Mouse (Mus musculus) left cerebral cortex, postnatal 25 days (tissue): Measurements from ENCODE around the gene Gm10260. TPM values are rescaled to one million over a fixed set of nuclear protein-coding genes. Genes with fewer than 3 reads are reported as not detected.

Experiments
- DNase-seq, 2 experiments: peaks; one replicate each; pipeline ENCODE4 v3.0.0; 2022; ENCODE audit warnings: low spot score in 2 of 2, mixed read lengths in 1 of 2
- intact Hi-C: fragments of 180-260 bp; cut with DNase I; formaldehyde crosslinking; loops from one replicate; pipeline ENCODE4 v1.15.1; 2025
- total RNA-seq, 2 experiments: library from RNA; stranded (reverse); gene quantifications; 2 replicates each; pipeline ENCODE4 v1.2.3; 2021

The Gm10260 gene
- total RNA-seq, 2 experiments from 2014 or later = 66.9 to 79.5 TPM

DNA sequence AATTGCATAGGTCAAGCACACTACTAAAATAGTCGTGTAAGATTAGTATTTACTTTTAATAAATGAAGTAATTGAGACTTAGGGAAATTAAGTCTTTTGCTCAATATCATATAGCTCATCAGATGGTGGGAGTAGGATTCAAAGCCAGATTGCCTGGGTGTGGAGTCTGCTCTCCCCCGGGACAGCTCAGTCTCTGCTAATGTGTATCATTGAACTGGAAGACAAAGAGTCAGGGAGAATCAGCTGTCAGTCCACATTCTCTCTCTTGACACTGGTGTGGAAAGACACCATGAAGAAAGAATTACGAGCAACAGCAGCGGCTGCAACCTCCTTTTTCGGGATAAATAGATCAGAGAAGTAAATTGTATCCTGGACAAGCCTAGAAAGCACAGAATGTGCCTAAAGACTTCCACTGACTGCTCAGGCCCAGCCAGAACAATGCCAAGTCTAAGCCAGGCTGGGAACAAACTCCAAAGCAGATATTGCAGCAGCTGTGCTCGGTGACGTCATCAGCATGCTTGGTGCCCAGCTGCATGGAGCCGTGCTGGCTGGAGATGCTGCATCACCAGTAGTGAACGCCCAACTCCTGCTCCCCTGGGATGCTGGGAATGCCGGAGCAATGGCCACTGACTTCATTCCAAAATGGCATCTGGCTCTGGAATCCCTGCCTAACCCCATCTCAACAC, 14.5 kb upstream of the Gm10260 start:
- peak; percentile 46 to 64 for DNase-seq
- intact Hi-C loops = loop anchor here (5.0 to 10.0 kb wide), 3 partner anchors 137 to 530 kb away; partner anchors contain the start of gene Enc1

DNA sequence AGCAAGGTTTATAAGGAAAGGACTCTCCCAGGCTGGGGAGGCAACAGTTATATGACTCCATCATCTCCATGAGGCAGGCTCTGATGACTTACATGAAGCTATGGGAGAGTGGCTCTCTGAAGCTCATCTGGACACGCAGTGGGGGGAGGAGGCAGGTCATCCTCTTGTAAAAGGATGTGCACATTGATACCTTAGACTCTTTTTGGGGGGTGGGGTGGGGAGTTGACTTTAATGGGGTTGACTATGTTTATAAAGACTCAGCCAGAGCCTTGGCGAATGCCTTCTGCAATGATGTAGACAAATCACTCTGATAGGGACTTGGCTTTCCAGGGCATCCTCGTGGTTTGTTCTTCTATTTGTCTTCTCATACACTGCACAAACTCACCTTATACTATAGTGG, 8.8 kb upstream of the Gm10260 start:
- no peak for DNase-seq
- intact Hi-C loops = no loop called here

DNA sequence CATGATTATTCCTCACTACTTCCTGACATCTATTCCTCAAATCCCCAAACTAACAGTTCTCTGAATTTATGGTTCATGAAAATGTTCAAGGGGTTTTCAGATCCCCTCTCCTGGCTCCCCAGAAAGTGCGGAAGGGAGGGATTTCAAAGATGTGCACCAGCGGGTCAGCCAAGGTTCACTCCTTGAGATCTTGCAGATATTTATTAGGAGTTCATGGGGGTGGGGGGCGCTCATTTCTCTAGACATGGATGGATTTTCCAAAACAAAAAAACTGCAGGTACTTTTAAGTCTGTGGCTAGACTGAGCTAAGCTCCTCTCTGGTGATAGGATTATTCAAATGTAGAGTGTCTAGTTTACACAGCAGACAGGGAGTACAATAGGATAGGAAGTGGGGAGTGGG, 8.4 kb upstream of the Gm10260 start:
- intact Hi-C loops = no loop called here
- no peak for DNase-seq

DNA sequence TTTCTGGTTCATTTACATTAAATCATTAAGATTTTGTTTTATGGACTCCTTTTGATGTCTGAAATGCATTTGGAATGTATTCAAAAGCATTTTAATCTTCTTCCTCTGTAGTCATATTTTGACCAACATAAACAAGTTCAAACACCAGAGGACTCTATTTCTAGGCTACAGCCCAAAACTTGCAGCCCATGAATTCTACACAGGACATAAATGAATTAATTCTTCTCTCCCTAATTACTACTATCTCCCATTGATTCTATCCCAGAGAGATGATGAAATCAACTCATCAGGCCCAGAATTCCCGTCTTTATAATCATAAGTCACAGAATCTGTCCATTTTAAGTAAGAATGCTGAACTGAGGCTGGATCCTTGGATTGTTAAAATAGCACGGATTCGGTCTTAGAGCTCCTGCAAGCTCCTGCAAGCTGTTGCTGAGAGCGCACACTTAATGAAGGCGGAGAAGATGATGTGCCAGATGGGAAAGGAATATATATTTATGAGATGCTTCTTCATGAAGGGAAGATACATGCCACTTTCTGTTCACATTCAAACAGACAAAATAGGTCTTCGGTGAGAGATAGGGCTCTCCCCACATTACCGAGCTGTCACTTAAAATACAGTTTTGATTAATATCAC, 7.7 kb upstream of the Gm10260 start:
- intact Hi-C loops = no loop called here
- DNase-seq = peak in 1 of 2 experiments; percentile 72

DNA sequence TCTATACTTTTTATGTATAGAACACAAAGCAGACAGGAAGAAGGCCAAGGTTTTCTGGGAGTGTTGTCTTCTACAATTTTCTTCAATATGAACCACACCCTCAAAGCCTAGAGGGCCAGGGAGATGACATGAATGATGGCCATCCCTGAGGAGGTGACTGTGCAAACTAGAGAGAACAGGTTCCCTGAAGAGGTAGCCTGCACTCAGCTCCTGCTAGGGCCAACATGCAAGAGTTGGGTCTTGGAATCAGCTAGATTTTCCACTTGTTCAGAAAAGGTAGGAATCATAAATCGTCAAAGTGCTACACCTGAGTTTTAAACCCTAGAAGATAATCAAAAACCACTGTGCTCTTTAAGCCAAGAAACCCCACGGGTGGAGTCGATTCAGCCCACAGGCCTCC, 6.2 kb upstream of the Gm10260 start:
- no peak for DNase-seq
- intact Hi-C loops = no loop called here

DNA sequence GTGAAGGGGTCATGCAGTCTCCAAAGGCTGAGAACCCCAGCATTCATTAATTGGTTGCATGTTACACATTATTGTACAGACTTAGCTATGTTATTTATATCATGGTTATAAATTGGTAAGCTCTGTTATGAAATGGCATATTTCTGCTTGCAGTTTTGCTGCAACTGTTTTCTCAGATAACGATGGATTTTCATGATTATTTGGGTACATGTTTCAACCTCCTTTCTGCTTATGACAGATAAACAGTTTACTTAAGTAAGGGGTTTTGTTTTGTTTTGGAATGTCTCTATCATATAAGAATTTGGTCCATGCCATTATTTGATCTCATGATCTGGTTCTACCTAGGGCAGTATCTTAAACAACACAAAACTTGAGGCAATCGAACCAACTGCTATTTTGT, 5.5 kb upstream of the Gm10260 start:
- intact Hi-C loops = no loop called here
- no peak for DNase-seq

DNA sequence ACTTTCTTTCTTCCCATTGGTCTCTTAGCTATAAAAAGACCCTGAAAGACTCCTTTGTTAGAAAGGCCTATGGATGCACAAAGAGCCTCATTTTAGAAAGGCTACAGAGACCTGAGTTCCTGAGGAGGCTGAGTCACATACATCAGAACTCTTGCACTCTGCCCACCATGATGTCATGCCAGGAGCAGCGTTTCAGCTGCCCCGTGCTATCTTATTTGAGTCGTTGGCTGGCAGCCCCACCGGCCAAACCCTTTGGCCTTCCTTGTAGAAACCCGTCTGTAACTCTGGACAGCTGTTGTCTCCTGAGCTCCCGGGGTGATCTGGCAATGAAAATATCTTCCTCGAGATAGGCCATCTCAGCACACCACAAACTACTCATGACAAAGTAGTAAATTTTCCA, 3.6 kb upstream of the Gm10260 start:
- intact Hi-C loops = no loop called here
- DNase-seq = no peak

DNA sequence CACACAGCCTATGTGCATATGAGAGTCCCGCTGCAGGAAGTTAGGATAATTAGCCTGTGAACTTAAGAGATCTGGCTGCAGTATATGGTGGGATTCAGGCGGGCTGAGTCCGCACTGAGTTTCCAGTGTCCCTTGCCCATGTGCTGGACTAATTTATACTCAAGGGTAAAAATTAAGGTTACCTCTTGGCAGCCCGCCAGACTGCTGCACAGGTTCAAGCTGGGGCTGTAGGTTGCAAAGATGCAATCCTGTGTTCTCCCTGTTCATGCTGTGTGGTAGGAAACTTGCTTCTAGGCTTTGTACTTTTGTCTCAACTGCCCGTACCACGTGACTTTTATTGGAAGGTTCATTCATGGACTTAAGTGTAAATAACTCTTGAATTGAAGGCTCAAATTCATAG, 3.0 kb upstream of the Gm10260 start:
- intact Hi-C loops = no loop called here
- DNase-seq = no peak

DNA sequence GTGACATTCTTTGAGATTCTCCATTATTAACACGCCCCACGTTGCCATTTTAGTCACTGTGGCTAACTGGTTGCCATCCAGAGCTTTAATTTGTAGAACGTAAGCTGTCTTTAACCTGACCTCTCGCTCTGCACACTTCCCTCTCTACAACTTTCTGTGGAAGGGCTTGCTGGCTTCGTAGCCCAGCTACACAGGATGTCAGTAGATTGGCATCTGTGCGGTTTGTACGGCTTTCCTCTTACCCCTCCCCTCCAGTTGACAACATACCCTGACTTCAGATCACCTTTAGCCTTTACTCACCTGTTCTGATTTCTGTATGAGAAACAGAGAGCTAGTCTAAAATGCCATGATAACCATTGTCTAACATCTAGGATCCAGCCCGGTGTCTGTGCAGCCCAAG, 1.7 kb upstream of the Gm10260 start:
- no peak for DNase-seq
- intact Hi-C loops = no loop called here

DNA sequence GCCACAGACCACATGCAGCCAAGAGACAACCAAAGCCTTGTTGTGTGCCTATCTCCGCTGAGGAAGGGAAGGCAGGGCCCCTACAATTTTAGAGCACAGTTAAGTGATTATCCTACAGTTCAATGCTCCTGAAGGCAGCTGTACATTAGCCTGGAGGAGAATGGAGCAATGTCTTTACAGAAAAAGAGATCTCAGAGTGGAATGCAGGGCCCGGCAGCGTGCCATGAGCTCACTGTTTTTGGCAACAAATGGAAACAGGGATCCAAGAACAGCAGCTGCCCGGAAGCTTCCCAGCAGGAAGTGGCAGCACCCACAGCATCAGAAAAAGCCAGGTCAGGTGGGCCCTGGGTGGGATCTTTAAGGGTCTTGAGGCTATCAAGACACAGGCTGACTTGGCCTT, 3.4 kb downstream of the Gm10260 start:
- intact Hi-C loops = no loop called here
- peak in 1 of 2 experiments; percentile 51 for DNase-seq

DNA sequence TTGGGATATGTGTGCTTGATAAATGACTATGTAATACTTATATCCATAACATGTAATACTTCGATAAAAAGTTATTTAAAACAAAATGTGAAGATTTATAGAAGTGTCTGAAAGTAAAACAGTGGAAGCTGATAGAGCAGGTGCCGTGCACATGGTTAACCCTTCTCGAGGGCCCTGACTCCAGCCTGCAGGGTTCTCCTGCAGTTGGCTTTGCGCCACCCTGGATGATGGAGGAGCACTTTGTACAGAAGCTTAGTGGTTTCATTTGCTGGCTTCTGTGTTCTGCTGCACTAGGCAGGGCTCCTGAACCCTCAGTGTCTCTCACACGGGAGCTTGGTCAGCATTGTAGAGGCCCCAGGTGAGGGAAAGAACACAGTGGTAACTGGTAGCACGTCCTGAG, 4.3 kb downstream of the Gm10260 start:
- intact Hi-C loops = no loop called here
- no peak for DNase-seq

DNA sequence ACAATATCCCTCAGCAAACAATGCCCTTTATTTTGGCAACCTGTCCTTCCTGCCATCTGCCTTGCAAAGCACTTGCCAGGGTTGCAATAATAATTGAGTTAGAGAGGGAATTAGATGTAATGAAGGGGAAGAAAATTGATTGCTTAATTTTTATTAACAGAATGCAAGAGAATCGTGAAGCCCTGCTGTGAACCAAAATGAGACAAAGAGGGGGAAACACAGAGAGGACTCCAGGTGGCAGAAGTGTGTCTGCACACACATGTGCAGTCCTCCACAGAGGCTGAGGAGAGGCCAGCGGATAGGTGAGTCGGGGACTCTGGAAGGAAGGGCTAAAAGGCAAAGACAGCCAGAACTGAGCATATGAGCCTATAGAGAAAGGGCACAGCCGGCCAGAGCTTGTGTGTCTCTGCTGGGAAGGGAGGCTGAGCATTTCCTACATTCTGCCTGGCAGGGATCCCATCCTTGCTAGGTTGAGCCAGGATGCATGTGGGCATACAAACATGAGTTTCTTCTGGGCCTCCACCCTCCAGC, 9.5 kb downstream of the Gm10260 start:
- intact Hi-C loops = no loop called here
- DNase-seq = no peak

DNA sequence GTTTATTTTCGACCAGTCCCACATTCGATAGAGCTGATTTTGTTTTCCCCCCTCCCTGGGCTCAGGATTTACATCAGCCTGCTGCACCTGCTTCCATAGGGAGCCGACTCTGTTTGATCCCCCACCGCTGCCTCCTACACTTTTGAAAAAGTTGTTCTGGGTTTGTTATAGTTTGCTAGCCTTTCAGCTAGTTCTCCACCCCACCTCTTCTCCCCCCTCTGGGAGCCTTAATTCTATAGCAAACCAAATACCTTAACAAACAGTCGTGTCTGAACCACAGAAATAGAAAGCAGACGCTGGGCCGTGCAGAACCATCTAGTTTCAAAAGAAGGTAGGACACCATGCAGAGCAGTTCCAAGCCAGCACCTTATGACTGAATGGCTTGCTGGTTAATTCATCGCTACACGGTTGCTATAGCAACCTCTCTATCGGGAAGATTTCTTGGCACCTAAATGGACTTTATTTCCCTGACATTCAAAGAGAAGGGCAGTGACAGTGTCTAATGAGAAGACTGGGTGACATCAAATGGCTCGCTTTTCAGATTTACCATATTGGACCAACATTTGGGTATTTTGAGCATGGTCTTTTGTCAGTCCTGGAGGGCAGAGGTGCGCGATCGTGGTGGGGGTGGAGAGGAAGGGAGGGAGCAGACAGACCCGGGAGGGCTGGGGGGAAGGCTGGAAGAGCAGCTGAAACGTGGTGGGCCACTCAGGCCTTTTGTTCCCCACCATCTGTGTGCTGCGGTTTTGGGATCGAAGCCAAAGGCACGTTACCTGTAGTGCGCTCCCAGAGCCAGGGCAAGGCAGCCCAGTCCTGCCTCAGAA, 13.2 kb downstream of the Gm10260 start:
- intact Hi-C loops = no loop called here
- DNase-seq = peak in 1 of 2 experiments; percentile 19

DNA sequence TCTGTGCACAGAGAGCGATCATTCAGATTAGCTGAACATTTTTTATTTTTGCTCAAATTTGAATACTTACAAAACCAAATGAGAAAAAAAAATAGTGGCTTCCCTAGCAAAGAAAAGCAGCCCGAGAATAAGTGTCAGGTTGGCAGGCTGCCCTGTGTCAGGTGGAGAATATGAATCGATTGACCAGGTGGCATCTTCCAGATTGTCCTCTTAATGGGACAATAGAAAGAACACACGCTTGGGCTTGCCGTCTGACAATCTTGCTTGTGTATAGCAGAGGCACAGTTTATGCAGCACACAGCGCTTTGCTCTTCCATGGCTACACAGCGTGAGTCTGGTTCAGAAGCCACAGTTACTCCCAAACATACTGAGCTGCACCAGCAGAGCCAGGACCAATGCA, 15.8 kb downstream of the Gm10260 start:
- DNase-seq = no peak
- intact Hi-C loops = no loop called here

DNA sequence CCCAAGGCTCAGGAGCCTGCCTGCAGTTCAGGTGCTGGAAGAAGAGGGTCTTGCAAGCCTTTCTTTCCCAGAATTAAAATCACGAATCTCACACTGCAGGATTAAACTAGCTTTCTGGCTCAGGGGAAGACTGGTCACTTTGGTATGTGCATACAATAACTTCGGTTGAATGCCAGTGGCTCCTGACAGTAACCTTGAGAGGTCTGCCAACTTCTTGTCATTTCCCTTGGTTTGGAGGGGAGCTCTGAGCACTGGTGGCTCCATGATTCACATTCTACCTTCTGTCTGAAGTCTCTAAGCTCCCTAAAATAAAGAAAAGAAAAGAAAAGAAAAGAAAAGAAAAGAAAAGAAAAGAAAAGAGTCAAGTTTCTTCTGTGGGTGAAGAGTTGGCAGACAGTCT, 16.4 kb downstream of the Gm10260 start:
- DNase-seq = no peak
- intact Hi-C loops = no loop called here

DNA sequence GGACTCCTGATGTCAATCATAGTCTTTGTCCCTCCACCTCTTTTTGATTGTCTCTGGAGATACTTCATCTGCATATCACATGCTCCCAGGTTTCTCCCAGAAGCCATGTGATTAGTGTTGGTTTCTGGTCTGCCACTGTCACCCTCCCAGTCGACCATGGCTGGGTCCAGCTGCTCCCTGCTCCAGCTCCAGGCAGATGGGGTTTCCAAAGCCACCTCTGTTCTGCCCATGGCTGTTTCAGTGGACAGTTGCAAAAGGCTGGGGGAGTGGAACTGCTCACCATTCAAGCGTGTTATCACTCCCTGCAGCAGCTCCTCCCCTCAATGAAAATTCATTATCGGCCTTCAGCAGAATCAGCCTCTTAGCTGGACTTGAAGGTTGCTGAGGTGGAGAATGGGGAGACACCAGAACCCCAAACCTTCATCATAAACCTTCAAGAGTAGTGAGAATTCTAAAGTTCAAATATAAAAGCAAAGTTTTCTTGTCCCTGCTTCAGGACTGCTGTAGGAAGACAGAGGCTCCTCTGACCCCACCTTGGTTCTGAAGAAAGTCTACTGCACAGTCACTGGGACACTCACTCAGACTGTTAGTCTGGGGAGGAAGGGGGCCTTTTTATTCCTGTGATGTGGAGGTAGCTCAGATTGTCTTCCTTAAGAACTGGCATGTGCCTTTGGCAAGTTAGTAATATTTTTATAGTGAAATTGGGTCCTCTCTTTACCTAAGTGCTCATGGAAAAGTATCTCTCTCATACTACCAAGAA, 17.0 kb downstream of the Gm10260 start:
- no peak for DNase-seq
- intact Hi-C loops = no loop called here

DNA sequence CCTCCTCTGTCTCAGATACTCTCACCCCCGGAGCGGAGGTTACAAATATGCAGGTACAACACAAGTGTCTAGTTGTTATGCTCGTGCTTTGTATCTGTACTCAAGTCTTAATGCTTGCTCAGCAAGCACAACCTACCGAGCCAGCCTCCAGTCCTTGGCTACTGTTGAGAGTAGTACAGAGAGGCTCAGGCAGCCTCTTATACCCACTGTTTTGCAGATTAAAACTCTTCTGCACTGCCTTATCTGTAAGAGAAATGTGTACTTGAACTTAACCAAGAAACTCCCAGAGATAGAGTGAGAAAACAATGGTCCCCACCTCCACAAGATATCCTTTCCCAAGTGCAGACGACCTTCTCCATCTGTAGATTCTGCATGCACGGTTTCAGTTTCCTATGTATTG, 24.5 kb downstream of the Gm10260 start:
- intact Hi-C loops = no loop called here
- no peak for DNase-seq

DNA sequence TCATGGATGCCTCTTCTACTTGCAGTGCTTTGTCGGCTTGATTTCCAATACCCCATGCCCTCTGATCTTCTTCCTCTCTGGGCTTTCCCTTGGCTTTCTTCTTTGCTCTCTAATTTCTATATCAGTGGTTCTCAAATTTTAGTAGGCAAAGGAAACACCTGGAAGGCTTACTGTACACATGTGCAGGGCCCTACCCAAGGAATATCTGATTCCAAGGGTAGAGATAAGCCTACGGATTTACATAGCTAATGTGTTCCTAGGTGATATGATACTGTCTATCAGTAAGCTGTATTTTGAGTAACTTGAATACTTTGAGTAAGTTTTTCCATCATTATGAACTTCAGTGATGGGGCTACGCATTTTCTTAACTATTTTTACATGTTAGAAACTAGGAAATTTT, 25.7 kb downstream of the Gm10260 start:
- intact Hi-C loops = no loop called here
- no peak for DNase-seq

DNA sequence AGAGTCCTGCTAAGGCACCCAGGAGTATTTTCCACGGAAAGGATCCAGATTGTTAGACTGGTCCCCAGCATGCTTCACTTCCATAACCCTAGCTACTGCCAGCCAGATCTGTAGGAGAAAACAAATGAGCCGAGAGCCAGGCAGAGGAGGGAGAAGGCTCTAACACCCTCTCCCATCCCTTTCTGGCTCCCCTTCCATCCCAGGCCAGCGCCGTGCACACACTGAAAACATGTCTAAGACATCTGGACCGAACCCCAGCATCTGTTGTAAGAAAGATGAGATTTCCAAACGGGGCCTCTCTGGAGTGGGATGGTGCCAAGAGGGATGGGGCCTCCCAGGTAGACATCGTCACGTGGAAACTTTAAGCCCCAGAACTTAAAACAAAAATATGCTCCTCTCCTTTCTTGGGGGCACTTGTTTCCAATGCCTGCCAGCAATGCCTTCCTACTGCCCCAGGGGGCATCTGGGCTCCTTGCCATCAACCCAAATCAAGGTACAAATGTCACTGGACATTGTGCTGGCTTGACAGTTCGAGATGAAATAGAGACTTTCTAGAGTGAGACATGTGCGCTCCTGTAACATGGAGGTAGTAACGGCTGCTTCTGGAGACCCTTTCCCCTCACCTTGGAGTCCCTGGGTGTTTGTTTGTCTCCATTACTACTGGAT, 35.1 kb downstream of the Gm10260 start:
- no peak for DNase-seq
- intact Hi-C loops = no loop called here
